Mouse (Mus musculus) layer of hippocampus, adult 9-11 months (tissue): Measurements from ENCODE around the gene Prss50.

ENCODE experiments used
- DNase-seq: peaks from one replicate; pipeline ENCODE4 v3.0.0; 2022

Prss50 gene

DNA sequence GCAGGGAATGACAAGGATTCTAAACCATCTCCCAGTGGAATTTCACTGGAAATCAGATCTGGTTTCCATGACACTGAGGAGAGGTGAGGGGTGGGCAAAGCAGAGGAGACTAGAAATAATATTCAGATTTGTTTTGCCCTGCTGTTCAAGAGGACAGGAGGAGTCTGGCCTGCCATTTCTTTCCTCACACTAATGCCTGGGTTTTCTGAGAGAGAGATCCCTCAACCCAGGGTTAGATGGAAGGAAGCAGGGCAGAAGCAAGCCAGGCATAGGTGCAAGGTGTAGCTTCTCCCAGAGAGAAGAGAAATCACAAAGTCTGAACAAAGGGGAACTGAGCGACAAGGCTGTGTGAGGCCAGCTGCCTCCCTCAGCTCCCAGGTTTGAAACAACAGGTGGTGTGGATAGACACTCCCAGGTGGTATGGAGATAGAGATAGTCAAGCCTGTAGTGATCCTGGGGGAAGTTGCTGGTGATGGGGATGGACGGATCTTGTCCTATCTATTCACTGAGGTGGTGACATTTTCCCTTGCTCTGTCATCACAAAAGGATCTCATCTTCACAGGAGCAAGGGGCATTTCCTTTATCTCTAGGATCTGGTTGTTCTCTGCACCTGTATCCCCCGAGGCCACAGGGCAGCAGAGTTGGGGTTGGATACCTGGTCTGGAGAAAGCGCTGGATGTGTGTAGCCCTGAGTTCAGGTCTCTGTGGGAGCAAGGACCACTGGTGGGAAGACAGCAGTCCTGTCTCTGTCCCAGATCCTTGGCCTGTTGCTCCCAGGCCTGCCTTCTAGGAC lies 50.3 kb downstream of the Prss50 start:
- DNase-seq = no peak

DNA sequence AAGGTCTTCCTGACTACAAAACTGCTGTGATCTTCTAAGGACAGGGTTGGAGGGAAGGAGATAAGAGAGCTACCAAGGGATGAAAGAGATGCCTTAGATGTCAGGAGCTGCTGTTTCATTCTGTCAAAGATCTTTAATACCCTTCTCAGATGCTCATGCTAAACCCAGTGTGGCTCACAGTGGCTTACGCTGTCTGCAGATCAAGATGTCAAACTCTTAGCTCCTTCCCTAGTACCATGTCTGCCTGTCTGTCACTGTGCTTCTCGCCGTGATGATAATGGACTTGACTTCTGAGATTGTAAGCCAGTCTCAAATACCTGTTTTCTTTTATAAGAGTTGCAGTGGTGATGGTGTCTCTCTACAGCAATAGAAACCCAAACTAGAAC lies 50.9 kb downstream of the Prss50 start:
- DNase-seq = no peak

DNA sequence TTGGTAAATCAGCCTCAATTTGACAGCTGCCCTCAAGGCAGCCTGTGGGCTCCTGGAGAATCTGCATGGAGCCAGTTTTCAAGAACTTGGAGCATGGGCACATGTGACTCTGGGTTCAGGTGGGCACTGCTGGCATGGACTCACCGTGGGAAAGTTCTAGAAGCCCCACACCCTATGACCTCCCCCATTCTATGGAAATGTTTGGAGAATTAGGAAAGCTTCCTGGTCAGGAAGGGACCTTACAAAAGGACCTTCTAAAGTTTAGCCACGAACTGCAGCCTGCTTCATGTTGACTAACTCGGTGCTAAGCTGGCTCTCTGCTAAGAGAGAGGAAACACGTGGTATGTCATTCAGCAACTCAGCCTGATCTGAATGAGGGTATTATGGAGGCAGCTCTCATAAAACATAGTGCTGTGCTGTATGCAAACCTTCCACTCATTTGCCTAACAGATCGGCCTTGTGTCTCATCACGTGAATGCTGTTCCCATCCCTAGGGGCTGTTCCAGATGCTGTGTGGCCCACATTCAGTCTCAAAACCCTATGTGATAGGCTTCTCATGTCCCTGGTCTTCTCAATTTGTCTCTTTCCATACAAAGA lies 51.7 kb downstream of the Prss50 start:
- DNase-seq = no peak
